Mouse (Mus musculus): ENCODE measurements around the gene Pkd1l2. TPM values are rescaled to one million over a fixed set of nuclear protein-coding genes. Genes with fewer than 3 reads are reported as not detected.

Gene Pkd1l2
- polyA plus RNA-seq, 1 experiment from 2014 or later = not detected

- no peak overlapping the region for H3K4me2 ChIP-seq (ENCODE audit: low read length)
- 96% methylated on average over 2 of the region's 2 CpGs for WGBS
- no peak for ATAC-seq (replicated peaks; ENCODE audit: low FRiP score, low TSS enrichment, low read depth)
- peaks cover 39% of the 10 kb centered on the region for H3K36me3 ChIP-seq (ENCODE audit: control insufficient read depth, insufficient read depth, low read length)
- no peak overlapping the region for H3K9ac ChIP-seq (ENCODE audit: low read length)
- no peaks in the 10 kb centered on the region for H3K27me3 ChIP-seq (replicated peaks; ENCODE audit: control insufficient read depth, insufficient read depth, low read length)
- no peaks in the 10 kb centered on the region for H3K9me3 ChIP-seq (ENCODE audit: control insufficient read depth, low read length)
- peaks cover 3% of the 10 kb centered on the region; the same call in 1 of the 2 replicates for H3K4me1 ChIP-seq (replicated peaks; ENCODE audit: control insufficient read depth, insufficient read depth, low read length)
- no peak overlapping the region for H3K4me3 ChIP-seq (ENCODE audit: low read depth, low read length)
- H3K27ac ChIP-seq (ENCODE audit: low read depth) = no peak overlapping the region
- no peak for DNase-seq (ENCODE audit: low spot score)
Observed at GRCm38 (mm10) chr8:116951778-116952177, 130.5 kb downstream of the Pkd1l2 start.

GRCm38 (mm10) chr8:116951369-116951768, 130.9 kb downstream of the Pkd1l2 start:
- ATAC-seq (replicated peaks; ENCODE audit: low FRiP score, low TSS enrichment, low read depth) = peak; percentile 47; the same call in 1 of the 2 replicates
- no peak overlapping the region for H3K9ac ChIP-seq (ENCODE audit: low read length)
- peaks cover 3% of the 10 kb centered on the region; the same call in 1 of the 2 replicates for H3K4me1 ChIP-seq (replicated peaks; ENCODE audit: control insufficient read depth, insufficient read depth, low read length)
- WGBS = 61% methylated on average over 5 of the region's 5 CpGs
- H3K4me3 ChIP-seq (ENCODE audit: low read depth, low read length) = no peak overlapping the region
- H3K9me3 ChIP-seq (ENCODE audit: control insufficient read depth, low read length) = no peaks in the 10 kb centered on the region
- H3K4me2 ChIP-seq (ENCODE audit: low read length) = no peak overlapping the region
- DNase-seq (ENCODE audit: low spot score) = no peak
- H3K27ac ChIP-seq (ENCODE audit: low read depth) = no peak overlapping the region
- H3K36me3 ChIP-seq (ENCODE audit: control insufficient read depth, insufficient read depth, low read length) = peaks cover 35% of the 10 kb centered on the region
- no peaks in the 10 kb centered on the region for H3K27me3 ChIP-seq (replicated peaks; ENCODE audit: control insufficient read depth, insufficient read depth, low read length)

- H3K27ac ChIP-seq (ENCODE audit: low read depth) = no peak overlapping the region
- no peaks in the 10 kb centered on the region for H3K9me3 ChIP-seq (ENCODE audit: control insufficient read depth, low read length)
- DNase-seq (ENCODE audit: low spot score) (no peak), ATAC-seq (replicated peaks; ENCODE audit: low FRiP score, low TSS enrichment, low read depth) (no peak)
- H3K27me3 ChIP-seq (replicated peaks; ENCODE audit: control insufficient read depth, insufficient read depth, low read length) = no peaks in the 10 kb centered on the region
- H3K9ac ChIP-seq (ENCODE audit: low read length) = no peak overlapping the region
- no peak overlapping the region for H3K4me3 ChIP-seq (ENCODE audit: low read depth, low read length)
- H3K4me2 ChIP-seq (ENCODE audit: low read length) = no peak overlapping the region
- WGBS = 84% methylated on average over 7 of the region's 7 CpGs
- H3K4me1 ChIP-seq (replicated peaks; ENCODE audit: control insufficient read depth, insufficient read depth, low read length) = peaks cover 11% of the 10 kb centered on the region
- no peaks in the 10 kb centered on the region for H3K36me3 ChIP-seq (ENCODE audit: control insufficient read depth, insufficient read depth, low read length)
Observed at GRCm38 (mm10) chr8:116947589-116947988, 134.7 kb downstream of the Pkd1l2 start.

GRCm38 (mm10) chr8:116946851-116947250, 135.4 kb downstream of the Pkd1l2 start:
- H3K9me3 ChIP-seq (ENCODE audit: control insufficient read depth, low read length) = no peaks in the 10 kb centered on the region
- ATAC-seq (replicated peaks; ENCODE audit: low FRiP score, low TSS enrichment, low read depth) (no peak), DNase-seq (ENCODE audit: low spot score) (no peak)
- no peak overlapping the region for H3K27ac ChIP-seq (ENCODE audit: low read depth)
- H3K4me1 ChIP-seq (replicated peaks; ENCODE audit: control insufficient read depth, insufficient read depth, low read length) = peaks cover 11% of the 10 kb centered on the region
- no peaks in the 10 kb centered on the region for H3K27me3 ChIP-seq (replicated peaks; ENCODE audit: control insufficient read depth, insufficient read depth, low read length)
- H3K9ac ChIP-seq (ENCODE audit: low read length) = no peak overlapping the region
- no peaks in the 10 kb centered on the region for H3K36me3 ChIP-seq (ENCODE audit: control insufficient read depth, insufficient read depth, low read length)
- H3K4me3 ChIP-seq (ENCODE audit: low read depth, low read length) = no peak overlapping the region
- H3K4me2 ChIP-seq (ENCODE audit: low read length) = no peak overlapping the region
- WGBS = 91% methylated on average over 6 of the region's 6 CpGs

- Histone ChIP-seq H3K4me2 (ENCODE audit: low read length) (no peak overlapping the region), H3K9me3 (ENCODE audit: control insufficient read depth, low read length) (no peaks in the 10 kb centered on the region), H3K27me3 (replicated peaks; ENCODE audit: control insufficient read depth, insufficient read depth, low read length) (no peaks in the 10 kb centered on the region), H3K27ac (ENCODE audit: low read depth) (no peak overlapping the region), H3K4me3 (ENCODE audit: low read depth, low read length) (no peak overlapping the region), H3K4me1 (replicated peaks; ENCODE audit: control insufficient read depth, insufficient read depth, low read length) (peaks cover 10% of the 10 kb centered on the region), H3K36me3 (ENCODE audit: control insufficient read depth, insufficient read depth, low read length) (no peaks in the 10 kb centered on the region), H3K9ac (ENCODE audit: low read length) (no peak overlapping the region)
- ATAC-seq (replicated peaks; ENCODE audit: low FRiP score, low TSS enrichment, low read depth) = no peak
- no peak for DNase-seq (ENCODE audit: low spot score)
- 70% methylated on average over 21 of the region's 21 CpGs for WGBS
Observed at GRCm38 (mm10) chr8:116946268-116946838, 135.9 kb downstream of the Pkd1l2 start.

Other genes starting within 250 kb of the Pkd1l2 start
- gene Cmc2, start 161.0 kb downstream of the Pkd1l2 start, polyA plus RNA-seq (2014; fragmentation: Nextera tagmentation; extraction: Ambion mirVana) = 73.7 and 85.1 TPM in 2 replicates
- 38.4 and 39.2 TPM in 2 replicates for gene Cenpn, start 160.7 kb downstream of the Pkd1l2 start, polyA plus RNA-seq (2014; fragmentation: Nextera tagmentation; extraction: Ambion mirVana)
- gene Atmin, start 139.1 kb downstream of the Pkd1l2 start, polyA plus RNA-seq (2014; fragmentation: Nextera tagmentation; extraction: Ambion mirVana) = 11.9 and 12.5 TPM in 2 replicates
- gene 1700030J22Rik, start 103.5 kb downstream of the Pkd1l2 start, polyA plus RNA-seq (2014; fragmentation: Nextera tagmentation; extraction: Ambion mirVana) = 0.67 and 1.2 TPM in 2 replicates
- 174 and 176 TPM in 2 replicates for gene Gcsh, start 88.9 kb downstream of the Pkd1l2 start, polyA plus RNA-seq (2014; fragmentation: Nextera tagmentation; extraction: Ambion mirVana)
- gene Bco1, start 13.4 kb upstream of the Pkd1l2 start, polyA plus RNA-seq (2014; fragmentation: Nextera tagmentation; extraction: Ambion mirVana) = 0.97 and 1.4 TPM in 2 replicates
- gene Gan, start 75.7 kb upstream of the Pkd1l2 start, polyA plus RNA-seq (2014; fragmentation: Nextera tagmentation; extraction: Ambion mirVana) = 2.8 and 3.0 TPM in 2 replicates
- gene Cmip, start 174.6 kb upstream of the Pkd1l2 start, polyA plus RNA-seq (2014; fragmentation: Nextera tagmentation; extraction: Ambion mirVana) = 22.2 and 22.4 TPM in 2 replicates

All from intestine, embryonic 14.5 days (tissue).